Mouse (Mus musculus) brain, embryonic 14.5 days (tissue): ENCODE measurements at regions not wholly inside any gene's neighbourhood (a gene's known extent, or its start where the extent isn't known, plus 50 kb on each side); places are given as distances from the start of the nearest gene placed in this dataset.

Source experiments
- CTCF ChIP-seq: fragments of 200-500 bp; IDR thresholded peaks from 2 replicates; pipeline ENCODE4 v1.5.1; 2012; ENCODE audit warnings: inconsistent platforms, mild to moderate bottlenecking, moderate library complexity, borderline replicate concordance; ENCODE audit not compliant: insufficient read depth, insufficient read length; ENCODE audit errors: extremely low read depth
- POLR2A ChIP-seq: fragments of 200-500 bp; IDR thresholded peaks from 2 replicates; pipeline ENCODE4 v1.6.1; 2012; ENCODE audit warnings: mild to moderate bottlenecking, inconsistent platforms, borderline replicate concordance; ENCODE audit not compliant: poor library complexity, insufficient read depth, insufficient read length, severe bottlenecking; ENCODE audit errors: extremely low read depth

DNA sequence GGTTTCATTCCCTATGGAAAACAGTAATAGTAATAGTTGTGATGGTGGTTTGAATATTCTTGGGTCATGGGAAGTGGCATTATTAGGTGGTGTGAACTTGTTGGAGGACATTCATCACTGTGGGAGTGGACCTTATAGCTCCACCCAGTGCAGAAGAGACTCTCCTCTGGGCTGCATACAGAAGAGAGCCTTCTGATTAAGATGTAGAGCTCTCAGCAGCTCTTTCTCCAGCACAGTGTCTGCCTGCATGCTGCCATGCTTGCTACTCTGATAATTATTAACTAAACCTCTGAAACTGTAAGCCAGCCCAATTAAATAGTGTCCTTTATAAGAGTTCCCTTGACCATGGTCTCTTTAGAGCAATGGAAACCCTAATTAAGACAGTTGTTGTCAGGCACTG is 92.7 kb upstream of the Zfp352 start:
- no peak for TF ChIP-seq CTCF
- no peak for TF ChIP-seq POLR2A
